Mouse (Mus musculus): ENCODE measurements at regions not wholly inside any gene's neighbourhood (a gene's known extent, or its start where the extent isn't known, plus 50 kb on each side); places are given as distances from the start of the nearest gene placed in this dataset.

GRCm38 (mm10) chr10:9074916-9075315 lies 189.0 kb upstream of the Sash1 start:
- no peak for DNase-seq (ENCODE audit: inconsistent ontology term)

GRCm38 (mm10) chr10:9071630-9072029 lies 185.8 kb upstream of the Sash1 start:
- peak; percentile 35 for DNase-seq (ENCODE audit: inconsistent ontology term)

GRCm38 (mm10) chr10:9069608-9070190 lies 183.8 kb upstream of the Sash1 start:
- no peak for DNase-seq (ENCODE audit: inconsistent ontology term)

GRCm38 (mm10) chr10:9066566-9066965 lies 180.7 kb upstream of the Sash1 start:
- DNase-seq (ENCODE audit: inconsistent ontology term), result no peak

- DNase-seq (ENCODE audit: inconsistent ontology term), result no peak
Measured at GRCm38 (mm10) chr10:9061979-9062378, 176.1 kb upstream of the Sash1 start.

GRCm38 (mm10) chr10:9055274-9055673 lies 169.4 kb upstream of the Sash1 start:
- DNase-seq (ENCODE audit: inconsistent ontology term), result no peak

- DNase-seq (ENCODE audit: inconsistent ontology term), result peak; percentile 31
Measured at GRCm38 (mm10) chr10:9053371-9053770, 167.5 kb upstream of the Sash1 start.

GRCm38 (mm10) chr10:9047341-9047740 lies 161.5 kb upstream of the Sash1 start:
- peak; percentile 40 for DNase-seq (ENCODE audit: inconsistent ontology term)

GRCm38 (mm10) chr10:9044746-9045370 lies 159.0 kb upstream of the Sash1 start:
- no peak for DNase-seq (ENCODE audit: inconsistent ontology term)

- DNase-seq (ENCODE audit: inconsistent ontology term), result no peak
Measured at GRCm38 (mm10) chr10:9043507-9043906, 157.6 kb upstream of the Sash1 start.

- DNase-seq (ENCODE audit: inconsistent ontology term), result no peak
Measured at GRCm38 (mm10) chr10:9030486-9030885, 144.6 kb upstream of the Sash1 start.

- no peak for DNase-seq (ENCODE audit: inconsistent ontology term)
Measured at GRCm38 (mm10) chr10:9029506-9029905, 143.6 kb upstream of the Sash1 start.

GRCm38 (mm10) chr10:9027070-9027807 lies 141.4 kb upstream of the Sash1 start:
- no peak for DNase-seq (ENCODE audit: inconsistent ontology term)

GRCm38 (mm10) chr10:9014810-9015505 lies 129.1 kb upstream of the Sash1 start:
- no peak for DNase-seq (ENCODE audit: inconsistent ontology term)

- no peak for DNase-seq (ENCODE audit: inconsistent ontology term)
Measured at GRCm38 (mm10) chr10:9013549-9013925, 127.7 kb upstream of the Sash1 start.

GRCm38 (mm10) chr10:9012829-9013548 lies 127.1 kb upstream of the Sash1 start:
- DNase-seq (ENCODE audit: inconsistent ontology term), result peak; percentile 35

- DNase-seq (ENCODE audit: inconsistent ontology term), result no peak
Measured at GRCm38 (mm10) chr10:9011906-9012305, 126.0 kb upstream of the Sash1 start.

- no peak for DNase-seq (ENCODE audit: inconsistent ontology term)
Measured at GRCm38 (mm10) chr10:9010191-9010590, 124.3 kb upstream of the Sash1 start.

GRCm38 (mm10) chr10:9005140-9005909 lies 119.5 kb upstream of the Sash1 start:
- no peak for DNase-seq (ENCODE audit: inconsistent ontology term)

GRCm38 (mm10) chr10:9002261-9002660 lies 116.4 kb upstream of the Sash1 start:
- DNase-seq (ENCODE audit: inconsistent ontology term), result no peak
